Mouse (Mus musculus): ENCODE data around the gene Triml1. TPM values are rescaled to one million over a fixed set of nuclear protein-coding genes. Genes with fewer than 3 reads are reported as not detected.

Gene Triml1
- polyA plus RNA-seq, 1 experiment from 2014 or later: not detected

Other genes starting within 250 kb of the Triml1 start
- not detected in 2 replicates for gene Triml2, start 39.1 kb upstream of the Triml1 start, polyA plus RNA-seq (2015; fragmentation: Nextera tagmentation; extraction: Ambion mirVana)
- not detected in 2 replicates for gene Zfp42, start 165.5 kb upstream of the Triml1 start, polyA plus RNA-seq (2015; fragmentation: Nextera tagmentation; extraction: Ambion mirVana)